Mouse (Mus musculus) testis, postnatal 14 days (tissue): ENCODE data around the gene Zfp266.

Experiments
- DNase-seq: peaks from one replicate; pipeline ENCODE4 v3.0.0; 2021; ENCODE audit warnings: low spot score

Zfp266 gene

GRCm38 (mm10) chr9:20492527-20493233 is 28.5 kb downstream of the Zfp266 start, which contains the start of gene Zfp426:
TSS of gene Zfp426 (minus strand) at chr9:20492746.
- peak; percentile 85 for DNase-seq

GRCm38 (mm10) chr9:20491858-20492526 is 29.2 kb downstream of the Zfp266 start:
- DNase-seq = no peak

- no peak for DNase-seq
These were observed 31.7 kb downstream of the Zfp266 start for GRCm38 (mm10) chr9:20489536-20489935.

- DNase-seq = no peak
These were observed 41.8 kb downstream of the Zfp266 start for GRCm38 (mm10) chr9:20479396-20479795.

GRCm38 (mm10) chr9:20476632-20477031 is 44.6 kb downstream of the Zfp266 start:
- DNase-seq = no peak

- peak; percentile 10 for DNase-seq
These were observed 54.3 kb downstream of the Zfp266 start for GRCm38 (mm10) chr9:20466761-20467442.

GRCm38 (mm10) chr9:20459377-20460317 is 61.6 kb downstream of the Zfp266 start, which contains the start of gene Zfp26:
TSS of gene Zfp26 (minus strand) at chr9:20460162.
- DNase-seq = peak; percentile 81

GRCm38 (mm10) chr9:20453647-20454046 is 67.6 kb downstream of the Zfp266 start:
- no peak for DNase-seq

GRCm38 (mm10) chr9:20451493-20451892 is 69.7 kb downstream of the Zfp266 start:
- no peak for DNase-seq
